Mouse (Mus musculus) cortical plate, adult 2 months (tissue): ENCODE data around the gene Tpm4. TPM values are rescaled to one million over a fixed set of nuclear protein-coding genes. Genes with fewer than 3 reads are reported as not detected.

Source experiments
- H3K27ac ChIP-seq: fragments of 200-500 bp; 2 replicates; pipeline ENCODE4 v1.5.1; 2012; ENCODE audit warnings: low read length, control low read depth, inconsistent platforms; ENCODE audit not compliant: insufficient read depth
- H3K4me1 ChIP-seq: fragments of 200-500 bp; 2 replicates; pipeline ENCODE4 v1.6.1; 2011; ENCODE audit warnings: low read length; ENCODE audit not compliant: control insufficient read depth, insufficient read depth
- H3K4me3 ChIP-seq: fragments of 200-500 bp; 2 replicates; pipeline ENCODE4 v1.5.1; 2011; ENCODE audit warnings: mild to moderate bottlenecking, low read length, control low read depth; ENCODE audit not compliant: insufficient read depth
- CTCF ChIP-seq: fragments of 200-500 bp; IDR thresholded peaks from 2 replicates; pipeline ENCODE4 v1.5.1; 2011; ENCODE audit warnings: mild to moderate bottlenecking, control low read depth, low read length; ENCODE audit not compliant: insufficient read depth; ENCODE audit errors: extremely low read depth
- POLR2A ChIP-seq: fragments of 200-500 bp; IDR thresholded peaks from 2 replicates; pipeline ENCODE4 v1.6.1; 2011; ENCODE audit warnings: mild to moderate bottlenecking, low read length, control low read depth; ENCODE audit not compliant: insufficient read depth; ENCODE audit errors: extremely low read depth
- polyA plus RNA-seq: library from polyadenylated mRNA; depleted of rRNA; stranded (reverse); fragments of >200 nt; gene quantifications from 2 replicates; pipeline ENCODE4 v1.2.3, GENCODE M21; 2012; rRNA removed

The Tpm4 gene
- polyA plus RNA-seq, 1 experiment: 35.1 TPM

DNA sequence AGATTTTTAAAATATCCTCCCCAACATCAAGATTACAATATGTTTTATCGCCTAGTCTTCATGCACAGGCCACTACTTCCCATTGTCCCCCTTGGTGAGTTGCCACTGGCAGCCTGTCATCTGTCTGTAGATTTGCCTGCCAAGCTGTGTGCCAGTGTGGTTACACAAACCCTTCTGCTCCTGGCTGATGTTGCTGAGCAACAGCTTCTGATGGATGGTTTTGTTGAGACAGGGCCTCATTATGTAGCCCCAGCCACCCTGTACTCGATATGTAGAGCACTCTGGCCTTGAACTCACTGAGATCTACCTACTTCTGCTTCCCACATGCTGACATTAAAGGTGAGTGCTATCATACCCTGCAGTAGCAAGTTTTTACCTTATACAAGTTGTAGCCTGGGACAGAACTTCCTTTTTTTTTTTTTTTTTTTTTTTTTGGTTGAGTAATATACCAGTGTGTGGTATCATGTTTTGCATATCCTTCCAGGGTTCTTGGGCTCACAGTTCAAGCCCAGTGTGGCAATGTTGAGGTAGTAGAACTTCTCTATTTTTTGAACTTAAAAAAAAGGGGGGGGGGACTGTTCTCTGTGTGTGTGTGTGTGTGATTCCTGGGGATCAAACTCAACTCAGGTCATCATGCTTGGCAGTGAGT, 48.9 kb downstream of the Tpm4 start:
- Histone ChIP-seq H3K4me3 (no peak overlapping the region), H3K27ac (no peak overlapping the region), H3K4me1 (no peaks in the 10 kb centered on the region)
- TF ChIP-seq POLR2A (no peak), CTCF (no peak)

DNA sequence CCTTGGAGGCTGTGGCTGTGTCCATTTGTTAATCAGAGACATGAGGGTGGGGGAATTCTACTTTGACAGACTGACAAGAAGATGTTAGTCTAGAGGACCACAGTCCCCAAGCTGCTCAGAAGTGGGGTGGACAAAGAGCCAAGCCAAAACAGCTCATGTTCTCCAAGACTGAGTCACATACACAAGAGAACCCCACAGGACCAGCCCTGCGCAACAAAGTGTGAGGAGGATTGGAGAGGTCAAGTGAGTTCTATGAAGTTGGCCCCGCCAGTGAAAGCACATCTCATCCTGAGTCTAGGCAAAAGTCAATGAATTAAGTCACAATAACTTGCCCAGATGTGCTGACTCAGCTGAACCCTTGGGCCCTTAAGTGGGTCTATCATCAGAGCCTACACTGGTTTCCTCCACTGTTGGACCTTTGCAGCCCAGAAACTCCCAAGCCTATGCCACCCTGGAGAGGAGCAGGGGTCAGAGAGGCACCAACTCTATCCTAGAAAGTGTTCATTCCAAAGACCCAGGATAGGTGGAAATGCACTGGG, 53.1 kb downstream of the Tpm4 start:
- H3K27ac ChIP-seq: no peak overlapping the region
- TF ChIP-seq CTCF: no peak
- no peak for TF ChIP-seq POLR2A
- H3K4me3 ChIP-seq: no peak overlapping the region
- no peaks in the 10 kb centered on the region for H3K4me1 ChIP-seq

DNA sequence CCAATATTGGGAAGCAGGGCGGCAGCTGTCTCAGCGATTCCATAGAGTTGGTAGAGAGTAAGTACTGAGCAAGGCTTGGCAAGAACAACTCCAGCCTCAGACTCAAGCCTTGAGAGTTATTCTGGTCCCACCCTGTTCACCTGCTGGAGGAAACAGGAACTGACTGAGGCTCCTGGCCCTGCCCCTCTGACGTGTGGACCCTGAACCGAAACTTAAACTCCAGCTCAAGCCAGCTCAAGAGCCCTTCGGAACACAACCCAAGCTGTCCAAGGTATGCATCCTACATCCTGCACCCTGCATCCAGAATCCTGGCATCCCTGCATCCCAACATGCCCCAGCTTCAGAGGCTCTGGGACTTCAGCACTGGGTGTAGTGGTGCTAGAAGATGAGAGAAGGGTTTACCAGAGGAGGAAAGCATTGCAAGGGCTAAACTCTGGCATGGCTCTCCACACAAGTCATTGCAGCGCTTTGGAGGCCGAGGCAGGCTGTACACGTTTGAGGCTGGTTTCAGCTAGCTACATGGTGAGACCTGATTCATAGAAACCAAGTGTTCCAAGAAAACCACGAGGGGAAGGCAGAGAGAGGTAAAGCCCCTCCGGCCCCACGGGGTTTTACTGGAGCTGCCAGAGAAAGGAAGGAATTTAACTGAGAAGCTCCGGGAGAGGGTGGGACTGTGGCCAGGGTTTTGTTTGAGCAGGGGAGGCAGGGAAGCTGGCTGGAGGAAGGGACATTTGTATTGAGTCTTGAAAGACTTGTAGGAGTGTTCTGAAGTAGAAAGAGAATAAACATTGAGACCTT, 54.8 kb downstream of the Tpm4 start, which contains the start of gene Hsh2d:
TSS of gene Hsh2d (plus strand) at position 222 of the 798 bp plus-strand sequence.
- no peak within 1 kb of the TSS for H3K27ac ChIP-seq
- no peak within 1 kb of the TSS for H3K4me3 ChIP-seq
- TF ChIP-seq CTCF (no peak), POLR2A (no peak)
- no peaks in the 10 kb centered on the region for H3K4me1 ChIP-seq

DNA sequence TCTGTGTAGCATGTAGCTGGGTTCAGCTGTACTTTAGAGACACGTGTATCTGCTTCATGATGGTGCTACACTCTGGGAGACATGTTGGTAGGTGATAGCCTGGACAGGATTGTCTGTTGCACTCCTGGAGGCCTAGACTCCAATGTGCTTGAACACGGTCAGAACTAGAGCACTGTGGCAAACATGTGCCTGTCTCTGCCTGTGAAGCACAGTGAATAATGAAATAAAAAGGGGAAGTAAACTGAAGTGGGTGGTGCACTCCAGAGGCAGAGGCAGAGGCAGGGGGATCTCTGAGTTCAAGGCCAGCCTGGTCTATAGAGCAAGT, 55.4 kb downstream of the Tpm4 start:
- no peaks in the 10 kb centered on the region for H3K4me1 ChIP-seq
- no peak for TF ChIP-seq CTCF
- TF ChIP-seq POLR2A: no peak
- H3K27ac ChIP-seq: no peak overlapping the region
- H3K4me3 ChIP-seq: no peak overlapping the region

DNA sequence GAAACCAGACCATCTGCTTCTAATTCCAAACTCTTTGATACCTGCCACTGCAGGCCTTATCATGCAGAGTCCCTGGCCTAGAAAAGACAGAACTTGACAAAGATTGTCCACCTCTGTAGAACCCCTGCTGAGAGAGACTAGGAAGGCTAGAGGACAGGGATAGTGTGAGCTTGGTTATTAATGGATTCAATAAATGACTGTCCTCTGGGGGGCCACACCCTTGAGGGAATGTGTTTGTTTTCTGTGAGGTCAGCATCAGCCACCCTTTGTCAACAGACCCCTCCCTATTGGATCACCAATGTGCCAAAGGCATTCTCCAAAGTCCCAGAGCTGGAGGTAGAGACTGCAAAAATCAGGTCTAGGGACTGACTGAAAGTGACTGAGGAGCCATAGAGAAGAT, 57.3 kb downstream of the Tpm4 start:
- Histone ChIP-seq H3K4me1 (no peaks in the 10 kb centered on the region), H3K4me3 (no peak overlapping the region), H3K27ac (no peak overlapping the region)
- TF ChIP-seq CTCF (no peak), POLR2A (no peak)

DNA sequence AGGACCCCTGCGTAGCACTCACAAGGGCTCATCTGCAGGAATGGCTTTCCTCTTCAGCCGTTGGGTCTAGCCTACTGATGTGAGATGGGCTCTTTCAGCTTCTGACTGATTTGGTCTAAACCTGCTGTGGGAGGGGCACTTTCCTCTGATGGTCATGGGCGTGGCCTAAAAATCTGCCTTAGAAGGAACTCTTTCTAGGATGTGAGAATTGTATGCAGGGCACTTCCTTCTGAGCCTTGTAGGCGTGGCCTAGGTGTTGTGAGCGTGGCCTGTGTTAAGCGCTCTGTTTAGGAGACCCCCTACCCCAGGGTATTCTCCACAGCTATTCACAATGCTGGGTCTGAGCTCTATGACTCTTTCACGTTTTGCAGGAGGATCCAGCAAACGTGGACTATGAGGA, 63.2 kb downstream of the Tpm4 start:
- TF ChIP-seq POLR2A: no peak
- no peak for TF ChIP-seq CTCF
- Histone ChIP-seq H3K4me1 (no peaks in the 10 kb centered on the region), H3K4me3 (no peak overlapping the region), H3K27ac (no peak overlapping the region)

Other genes with a start within 250 kb of the Tpm4 start
- 4.3 and 4.8 TPM in 2 replicates for gene Zfp882, start 226.4 kb upstream of the Tpm4 start, polyA plus RNA-seq
- gene Zfp617, start 226.3 kb upstream of the Tpm4 start, polyA plus RNA-seq: 20.0 and 20.3 TPM in 2 replicates
- gene Zfp961, start 183.9 kb upstream of the Tpm4 start, polyA plus RNA-seq: 14.2 and 15.7 TPM in 2 replicates
- 0.15 and 0.17 TPM in 2 replicates for gene Cyp4f18, start 125.3 kb upstream of the Tpm4 start, polyA plus RNA-seq
- gene Olfr372, start 93.8 kb upstream of the Tpm4 start, polyA plus RNA-seq: not detected in 2 replicates
- gene Olfr373, start 51.8 kb upstream of the Tpm4 start, polyA plus RNA-seq: not detected in 2 replicates
- 0.02 TPM in 1 of 2 replicates, not detected in the other for gene Olfr374, start 27.9 kb upstream of the Tpm4 start, polyA plus RNA-seq
- gene Rab8a, start 26.2 kb downstream of the Tpm4 start, polyA plus RNA-seq: 58.6 and 62.1 TPM in 2 replicates
- 0.06 and 0.13 TPM in 2 replicates for gene Hsh2d, start 54.7 kb downstream of the Tpm4 start, polyA plus RNA-seq
- not detected in 2 replicates for gene Cib3, start 77.9 kb downstream of the Tpm4 start, polyA plus RNA-seq
- not detected in 2 replicates for gene Gm11034, start 78.7 kb downstream of the Tpm4 start, polyA plus RNA-seq
- 69.6 and 79.2 TPM in 2 replicates for gene Fam32a, start 84.8 kb downstream of the Tpm4 start, polyA plus RNA-seq
- 101 and 104 TPM in 2 replicates for gene Ap1m1, start 105.0 kb downstream of the Tpm4 start, polyA plus RNA-seq
- 5.3 and 5.4 TPM in 2 replicates for gene Gm10282, start 170.3 kb downstream of the Tpm4 start, polyA plus RNA-seq
- 11.7 and 14.7 TPM in 2 replicates for gene Klf2, start 184.1 kb downstream of the Tpm4 start, polyA plus RNA-seq